Mouse (Mus musculus) thymus, adult 2 months (tissue): ENCODE results near the gene Maats1. TPM values are rescaled to one million over a fixed set of nuclear protein-coding genes. Genes with fewer than 3 reads are reported as not detected.

Experiments used
- DNase-seq: peaks from one replicate; pipeline ENCODE4 v3.0.0; 2021
- H3K27ac ChIP-seq: fragments of 200-500 bp; 2 replicates; pipeline ENCODE4 v1.5.1; 2012; ENCODE audit warnings: low read length, control low read depth; ENCODE audit not compliant: control insufficient read depth, insufficient read depth
- H3K27me3 ChIP-seq: fragments of 200-500 bp; 2 replicates; pipeline ENCODE4 v1.6.1; 2012; ENCODE audit warnings: mild to moderate bottlenecking, low read length, moderate library complexity, mixed read lengths; ENCODE audit not compliant: control insufficient read depth, insufficient read depth
- H3K36me3 ChIP-seq: fragments of 200-500 bp; 2 replicates; pipeline ENCODE4 v1.6.1; 2012; ENCODE audit warnings: mild to moderate bottlenecking, low read length, moderate library complexity; ENCODE audit not compliant: control insufficient read depth, insufficient read depth
- H3K4me1 ChIP-seq: fragments of 200-500 bp; replicated peaks from 2 replicates; pipeline ENCODE4 v1.6.1; 2012; ENCODE audit warnings: low read length; ENCODE audit not compliant: control insufficient read depth, insufficient read depth
- H3K4me3 ChIP-seq: fragments of 200-500 bp; 2 replicates; pipeline ENCODE4 v1.5.1; 2012; ENCODE audit warnings: mild to moderate bottlenecking, low read length, control low read depth, moderate library complexity; ENCODE audit not compliant: control insufficient read depth, insufficient read depth
- CTCF ChIP-seq: fragments of 200-500 bp; IDR thresholded peaks from 2 replicates; pipeline ENCODE4 v1.5.1; 2012; ENCODE audit warnings: mild to moderate bottlenecking, control low read depth, low read length, moderate library complexity, borderline replicate concordance; ENCODE audit not compliant: control insufficient read depth, poor library complexity, insufficient read depth; ENCODE audit errors: extremely low read depth
- POLR2A ChIP-seq: fragments of 200-500 bp; IDR thresholded peaks from 2 replicates; pipeline ENCODE4 v1.6.1; 2012; ENCODE audit warnings: mild to moderate bottlenecking, low read length, control low read depth, moderate library complexity; ENCODE audit not compliant: control insufficient read depth, poor library complexity, insufficient read depth; ENCODE audit errors: extremely low read depth
- WGBS: fragments of 180-500 bp; shearing (Covaris S2); methylation state at CpG from one replicate; pipeline ENCODE4 v1.1.7; 2018; 5-methylcytosine and 5-hydroxymethylcytosine counted together
- polyA plus RNA-seq: library from polyadenylated mRNA; depleted of rRNA; stranded (reverse); fragments of >200 nt; gene quantifications from 2 replicates; pipeline ENCODE4 v1.2.3, GENCODE M21; 2012

The Maats1 gene
- polyA plus RNA-seq, 1 experiment: 0.12 TPM

DNA sequence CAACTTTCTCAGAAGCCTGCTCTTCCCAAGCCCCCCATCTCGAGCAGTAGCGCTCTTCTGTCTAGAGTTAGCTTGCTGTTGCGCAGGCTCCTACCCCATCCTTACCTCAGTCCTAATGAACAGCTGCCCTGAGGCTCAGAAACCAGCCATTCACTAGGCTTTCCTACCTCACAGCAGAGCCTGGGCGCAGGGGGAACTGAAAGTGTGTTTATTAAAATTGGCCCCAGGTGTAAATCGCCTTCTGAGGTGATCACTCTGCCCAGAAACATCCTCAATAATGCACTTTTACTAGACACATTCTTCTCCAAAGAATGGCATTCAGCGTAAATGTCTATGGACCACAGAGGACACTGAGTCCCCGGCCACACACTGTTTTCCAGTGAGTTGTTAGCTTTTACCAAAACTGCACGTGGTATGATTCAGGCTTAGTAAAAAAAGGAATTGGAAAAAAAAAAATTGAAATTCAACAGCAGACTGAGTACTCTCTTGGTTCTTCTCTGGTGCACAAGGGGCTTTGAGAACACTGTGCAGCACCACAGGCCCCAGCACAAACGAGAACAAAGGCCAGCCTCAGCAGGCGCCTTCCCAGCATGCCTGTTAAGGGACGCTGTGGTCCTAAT lies 15.1 kb downstream of the Maats1 start:
- H3K4me3 ChIP-seq: no peak overlapping the region
- H3K27ac ChIP-seq: no peak overlapping the region
- 92% methylated on average over 11 of the region's 11 CpGs for WGBS
- DNase-seq: no peak
- H3K27me3 ChIP-seq: no peaks in the 10 kb centered on the region
- H3K36me3 ChIP-seq: no peaks in the 10 kb centered on the region
- H3K4me1 ChIP-seq: no peaks in the 10 kb centered on the region
- TF ChIP-seq CTCF (no peak), POLR2A (no peak)

DNA sequence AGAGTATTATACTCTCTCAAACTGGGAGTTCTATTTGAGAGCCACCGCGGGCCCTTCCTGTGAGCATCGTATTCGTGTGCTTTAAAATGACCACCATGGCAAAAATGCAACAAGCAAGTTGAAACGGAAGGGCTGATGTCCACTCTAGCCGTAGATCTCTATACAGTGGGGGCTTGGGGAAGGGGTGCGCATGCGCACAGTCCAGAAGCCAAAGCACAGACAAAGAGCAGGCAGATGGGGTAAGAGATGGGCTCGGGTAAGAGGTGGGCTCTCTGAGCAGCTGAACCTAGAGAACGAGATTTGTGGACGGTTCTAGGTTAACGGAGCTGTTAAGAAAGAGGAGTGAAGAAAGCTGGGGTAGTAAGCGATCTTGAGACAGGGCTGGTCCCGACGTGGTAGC lies 17.6 kb downstream of the Maats1 start:
- 93% methylated on average over 15 of the region's 15 CpGs for WGBS
- Histone ChIP-seq H3K27me3 (no peaks in the 10 kb centered on the region), H3K36me3 (no peaks in the 10 kb centered on the region), H3K4me1 (no peaks in the 10 kb centered on the region; the same call in 1 of the 2 replicates), H3K27ac (no peak overlapping the region), H3K4me3 (no peak overlapping the region)
- TF ChIP-seq CTCF (no peak), POLR2A (no peak)
- no peak for DNase-seq

DNA sequence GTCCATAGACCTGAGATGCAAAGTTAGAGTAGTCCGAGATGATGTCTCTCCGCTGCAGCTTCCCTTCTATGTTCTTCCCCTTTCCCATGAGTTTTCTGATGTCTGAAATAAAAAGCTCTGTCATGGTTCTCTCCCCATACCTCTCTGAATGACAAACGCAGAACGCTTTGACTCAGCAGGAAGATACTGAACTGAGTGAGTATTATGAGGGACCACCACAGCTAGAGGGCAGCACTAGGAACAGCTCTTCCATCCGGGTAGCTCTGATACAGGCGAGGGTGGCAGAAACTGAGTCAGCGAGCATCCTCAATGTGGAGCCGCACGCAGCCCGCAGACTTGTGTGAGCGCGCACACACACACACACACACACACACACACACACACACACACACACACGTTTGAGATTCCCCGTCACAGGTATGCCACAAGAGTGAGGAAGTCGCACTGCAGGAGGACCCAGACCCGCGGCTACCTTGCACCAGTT lies 20.4 kb downstream of the Maats1 start:
- WGBS: 24% methylated on average over 17 of the region's 17 CpGs
- H3K27me3 ChIP-seq: no peaks in the 10 kb centered on the region
- H3K4me3 ChIP-seq: no peak overlapping the region
- TF ChIP-seq POLR2A (no peak), CTCF (peak; percentile 67; the same call in 1 of the 2 replicates)
- DNase-seq: peak; percentile 58
- H3K27ac ChIP-seq: no peak overlapping the region
- no peaks in the 10 kb centered on the region for H3K36me3 ChIP-seq
- H3K4me1 ChIP-seq: no peaks in the 10 kb centered on the region; the same call in 1 of the 2 replicates

DNA sequence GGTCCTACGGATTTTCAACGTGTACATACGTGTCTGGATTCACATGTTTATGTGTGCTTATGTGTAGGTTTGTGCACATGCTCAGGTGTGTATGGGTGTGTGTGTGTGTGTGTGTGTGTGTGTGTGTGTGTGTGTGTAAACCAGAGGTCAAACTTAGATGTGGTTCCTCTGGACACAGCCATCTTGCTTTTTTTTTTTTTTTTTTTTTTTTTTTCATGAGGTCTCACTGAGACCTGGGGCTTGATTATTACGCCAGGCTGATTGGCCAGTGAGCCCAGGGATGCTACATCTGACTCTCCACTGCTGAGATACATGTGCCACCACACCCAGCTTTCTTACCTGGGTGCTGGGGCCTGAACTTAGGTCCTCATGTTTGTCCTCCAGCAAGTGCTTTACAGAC lies 22.9 kb downstream of the Maats1 start:
- H3K4me3 ChIP-seq: no peak overlapping the region
- no peak overlapping the region for H3K27ac ChIP-seq
- no peaks in the 10 kb centered on the region for H3K36me3 ChIP-seq
- TF ChIP-seq CTCF (no peak), POLR2A (no peak)
- DNase-seq: no peak
- WGBS: 96% methylated on average over 4 of the region's 4 CpGs
- H3K27me3 ChIP-seq: no peaks in the 10 kb centered on the region
- no peaks in the 10 kb centered on the region; the same call in 1 of the 2 replicates for H3K4me1 ChIP-seq

DNA sequence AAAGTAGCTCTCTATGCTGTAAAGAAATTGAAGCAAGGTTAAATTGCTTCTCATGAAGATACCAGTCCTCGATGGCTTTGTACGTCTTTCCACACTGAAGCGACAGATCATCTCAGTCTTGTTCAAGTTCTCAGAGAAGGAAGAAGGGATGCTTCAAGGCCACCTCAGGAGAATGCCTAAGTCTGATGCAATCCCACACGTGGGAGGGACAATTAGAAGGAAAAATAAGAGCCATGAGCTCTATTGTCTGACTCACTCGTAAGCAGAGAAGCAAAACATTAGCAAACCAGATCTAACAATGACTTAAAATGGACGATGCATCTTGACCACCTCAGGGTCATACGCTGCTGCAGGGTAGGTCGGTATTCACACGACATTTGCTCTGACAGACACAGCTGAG lies 23.5 kb downstream of the Maats1 start:
- H3K27me3 ChIP-seq: no peaks in the 10 kb centered on the region
- 85% methylated on average over 9 of the region's 9 CpGs for WGBS
- DNase-seq: no peak
- H3K27ac ChIP-seq: no peak overlapping the region
- H3K36me3 ChIP-seq: no peaks in the 10 kb centered on the region
- no peak for TF ChIP-seq CTCF
- TF ChIP-seq POLR2A: no peak
- H3K4me3 ChIP-seq: no peak overlapping the region
- H3K4me1 ChIP-seq: no peaks in the 10 kb centered on the region; the same call in 1 of the 2 replicates

DNA sequence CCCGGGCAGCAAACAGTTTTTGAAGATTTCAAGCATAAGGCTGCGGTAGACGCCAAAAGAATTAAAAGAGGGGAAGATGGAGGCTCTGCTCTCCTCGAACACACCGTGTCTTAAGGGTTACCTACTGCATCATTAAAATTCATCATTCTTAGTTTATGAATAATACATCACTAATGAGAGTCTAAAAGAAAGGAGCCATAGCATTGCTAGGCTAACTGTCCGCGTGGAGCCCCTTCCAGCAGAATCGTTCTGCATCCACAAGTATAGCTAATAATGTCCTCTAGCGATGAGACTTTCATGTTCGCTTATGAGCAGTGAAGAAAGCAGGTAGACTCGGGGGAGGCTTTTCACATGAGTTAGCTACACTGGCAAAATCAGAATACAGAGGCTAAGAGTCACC lies 33.7 kb downstream of the Maats1 start:
- Histone ChIP-seq H3K27me3 (no peaks in the 10 kb centered on the region), H3K4me1 (no peaks in the 10 kb centered on the region), H3K36me3 (no peaks in the 10 kb centered on the region), H3K4me3 (no peak overlapping the region), H3K27ac (no peak overlapping the region)
- no peak for DNase-seq
- WGBS: 79% methylated on average over 11 of the region's 11 CpGs
- TF ChIP-seq POLR2A: no peak
- no peak for TF ChIP-seq CTCF
